Mouse (Mus musculus): Measurements from ENCODE around the gene Adal. TPM values are rescaled to one million over a fixed set of nuclear protein-coding genes. Genes with fewer than 3 reads are reported as not detected.

The Adal gene
- polyA plus RNA-seq, 1 experiment from 2014 or later = 33.6 TPM

DNA sequence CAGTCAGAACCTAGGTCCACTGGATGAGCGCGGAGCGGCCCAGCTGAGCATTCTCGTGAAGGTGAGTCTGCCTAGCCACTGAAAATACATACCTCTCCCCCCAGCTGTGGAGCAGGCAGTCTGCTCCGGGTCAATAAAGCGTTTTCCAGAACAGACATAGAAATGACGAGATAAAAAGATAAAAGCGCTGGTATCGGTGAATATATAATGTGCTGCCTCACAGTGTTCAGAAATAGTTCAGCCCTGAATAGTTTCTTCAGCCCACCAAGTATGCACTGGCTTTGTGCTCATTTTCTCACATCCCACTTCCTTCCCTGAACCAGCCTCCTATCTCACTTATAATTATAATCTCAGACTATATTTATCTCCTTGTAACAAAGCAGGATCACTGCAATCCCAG, 55.2 kb downstream of the Adal start:
- Histone ChIP-seq H3K4me1 (ENCODE audit: control insufficient read depth, insufficient read depth, low read length) (no peaks in the 10 kb centered on the region), H3K27me3 (ENCODE audit: control insufficient read depth, insufficient read depth, low read length) (no peaks in the 10 kb centered on the region), H3K9ac (ENCODE audit: low read length) (no peak overlapping the region), H3K36me3 (ENCODE audit: control insufficient read depth, insufficient read depth, low read length) (peaks cover 28% of the 10 kb centered on the region), H3K4me3 (ENCODE audit: low read depth, low read length) (no peak overlapping the region), H3K9me3 (ENCODE audit: control insufficient read depth, low read length) (no peaks in the 10 kb centered on the region), H3K4me2 (ENCODE audit: low read depth) (no peak overlapping the region), H3K27ac (ENCODE audit: low read depth, low read length) (no peak overlapping the region)
- WGBS = 96% methylated on average over 9 of the region's 9 CpGs
- ATAC-seq (ENCODE audit: insufficient read depth, low FRiP score, low TSS enrichment) = no peak
- DNase-seq (ENCODE audit: low spot score) = no peak

DNA sequence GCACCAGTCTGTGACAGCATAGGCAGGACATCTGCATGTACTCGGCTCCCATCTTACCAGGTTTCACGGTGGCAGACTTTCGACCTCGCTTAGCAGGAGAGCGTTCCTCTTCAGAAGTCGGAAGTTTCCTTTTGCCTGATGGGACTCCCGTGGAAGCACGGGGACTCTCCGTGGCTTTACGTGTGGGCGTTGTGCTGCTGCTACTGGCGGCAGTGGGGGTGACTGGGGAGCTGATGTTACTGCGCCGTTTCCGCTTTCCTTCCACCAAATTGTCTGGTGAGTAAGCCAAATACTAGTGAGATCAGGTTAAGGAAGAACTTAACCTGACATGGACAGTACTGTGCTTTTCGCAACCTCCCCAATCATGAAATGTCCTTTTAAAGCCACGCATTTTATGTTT, 64.0 kb downstream of the Adal start:
- H3K4me2 ChIP-seq (ENCODE audit: low read depth) = no peak overlapping the region
- WGBS = 95% methylated on average over 17 of the region's 17 CpGs
- no peak overlapping the region for H3K4me3 ChIP-seq (ENCODE audit: low read depth, low read length)
- no peaks in the 10 kb centered on the region for H3K4me1 ChIP-seq (ENCODE audit: control insufficient read depth, insufficient read depth, low read length)
- peaks cover 32% of the 10 kb centered on the region for H3K36me3 ChIP-seq (ENCODE audit: control insufficient read depth, insufficient read depth, low read length)
- H3K27me3 ChIP-seq (ENCODE audit: control insufficient read depth, insufficient read depth, low read length) = no peaks in the 10 kb centered on the region
- no peak overlapping the region for H3K9ac ChIP-seq (ENCODE audit: low read length)
- ATAC-seq (ENCODE audit: insufficient read depth, low FRiP score, low TSS enrichment) (no peak), DNase-seq (ENCODE audit: low spot score) (no peak)
- H3K27ac ChIP-seq (ENCODE audit: low read depth, low read length) = no peak overlapping the region
- H3K9me3 ChIP-seq (ENCODE audit: control insufficient read depth, low read length) = no peaks in the 10 kb centered on the region

Other genes starting within 250 kb of the Adal start
- gene Ubr1, start 169.7 kb upstream of the Adal start, polyA plus RNA-seq (2014; fragmentation: Nextera tagmentation; extraction: Ambion mirVana) = 23.7 and 25.7 TPM in 2 replicates
- 5.2 and 7.6 TPM in 2 replicates for gene Tmem62, start 163.4 kb upstream of the Adal start, polyA plus RNA-seq (2014; fragmentation: Nextera tagmentation; extraction: Ambion mirVana)
- 52.0 and 57.7 TPM in 2 replicates for gene Ccndbp1, start 132.0 kb upstream of the Adal start, polyA plus RNA-seq (2014; fragmentation: Nextera tagmentation; extraction: Ambion mirVana)
- gene Epb42, start 103.4 kb upstream of the Adal start, polyA plus RNA-seq (2014; fragmentation: Nextera tagmentation; extraction: Ambion mirVana) = 3.6 and 3.7 TPM in 2 replicates
- gene Tgm5, start 54.6 kb upstream of the Adal start, polyA plus RNA-seq (2014; fragmentation: Nextera tagmentation; extraction: Ambion mirVana) = 0.11 TPM in 1 of 2 replicates, not detected in the other
- not detected in 2 replicates for gene Tgm7, start 30.6 kb upstream of the Adal start, polyA plus RNA-seq (2014; fragmentation: Nextera tagmentation; extraction: Ambion mirVana)
- 22.9 and 23.2 TPM in 2 replicates for gene Lcmt2, start 225 bp downstream of the Adal start, polyA plus RNA-seq (2014; fragmentation: Nextera tagmentation; extraction: Ambion mirVana)
- 59.2 and 60.7 TPM in 2 replicates for gene Tubgcp4, start 30.2 kb downstream of the Adal start, polyA plus RNA-seq (2014; fragmentation: Nextera tagmentation; extraction: Ambion mirVana)
- 14.6 and 15.0 TPM in 2 replicates for gene Zscan29, start 30.7 kb downstream of the Adal start, polyA plus RNA-seq (2014; fragmentation: Nextera tagmentation; extraction: Ambion mirVana)
- gene Trp53bp1, start 131.0 kb downstream of the Adal start, polyA plus RNA-seq (2014; fragmentation: Nextera tagmentation; extraction: Ambion mirVana) = 143 and 151 TPM in 2 replicates
- 17.5 and 19.2 TPM in 2 replicates for gene Map1a, start 149.2 kb downstream of the Adal start, polyA plus RNA-seq (2014; fragmentation: Nextera tagmentation; extraction: Ambion mirVana)
- gene Ppip5k1, start 215.0 kb downstream of the Adal start, polyA plus RNA-seq (2014; fragmentation: Nextera tagmentation; extraction: Ambion mirVana) = 10.8 and 11.4 TPM in 2 replicates
- gene Ckmt1, start 217.3 kb downstream of the Adal start, polyA plus RNA-seq (2014; fragmentation: Nextera tagmentation; extraction: Ambion mirVana) = 8.2 and 9.8 TPM in 2 replicates
- gene Strc, start 246.7 kb downstream of the Adal start, polyA plus RNA-seq (2014; fragmentation: Nextera tagmentation; extraction: Ambion mirVana) = not detected in 2 replicates